Mouse (Mus musculus) kidney, adult 2 months (tissue): ENCODE measurements around the gene Fam84a.

ENCODE experiments used
- CTCF ChIP-seq: fragments of 200-500 bp; conservative IDR thresholded peaks from 2 replicates; pipeline ENCODE4 v1.5.1; 2011; ENCODE audit warnings: low read depth, mild to moderate bottlenecking, control low read depth, low read length, moderate library complexity, mixed read lengths; ENCODE audit not compliant: insufficient read depth, insufficient read length
- POLR2A ChIP-seq: fragments of 200-500 bp; IDR thresholded peaks from one replicate; pipeline ENCODE4 v1.6.1; 2011; ENCODE audit warnings: low read depth, low read length, control low read depth

- TF ChIP-seq CTCF (no peak), POLR2A (no peak)
These were observed 13.1 kb upstream of the Fam84a start for GRCm38 (mm10) chr12:14164936-14165335.
